Mouse (Mus musculus) layer of hippocampus, adult 2 months (tissue): Measurements from ENCODE around the gene Ccdc93. TPM values are rescaled to one million over a fixed set of nuclear protein-coding genes. Genes with fewer than 3 reads are reported as not detected.

Source experiments
- DNase-seq, 2 experiments: peaks; one replicate each; pipeline ENCODE4 v3.0.0; 2022; ENCODE audit warnings: low spot score in 2 of 2
- H3K27ac ChIP-seq: fragments of 200-600 bp; 2 replicates; pipeline ENCODE4 v1.8.1; 2022
- H3K4me3 ChIP-seq: fragments of 200-600 bp; 2 replicates; pipeline ENCODE4 v1.8.1; 2022; ENCODE audit warnings: mild to moderate bottlenecking
- CTCF ChIP-seq: fragments of 200-600 bp; conservative IDR thresholded peaks from 2 replicates; pipeline ENCODE4 v1.8.1; 2022; ENCODE audit warnings: antibody characterized with exemption, mild to moderate bottlenecking, moderate library complexity
- total RNA-seq, 2 experiments: library from RNA; stranded (reverse); gene quantifications; 2 replicates each; pipeline ENCODE4 v1.2.3; 2021

The Ccdc93 gene
- total RNA-seq, 2 experiments from 2014 or later = 30.1 to 32.4 TPM

DNA sequence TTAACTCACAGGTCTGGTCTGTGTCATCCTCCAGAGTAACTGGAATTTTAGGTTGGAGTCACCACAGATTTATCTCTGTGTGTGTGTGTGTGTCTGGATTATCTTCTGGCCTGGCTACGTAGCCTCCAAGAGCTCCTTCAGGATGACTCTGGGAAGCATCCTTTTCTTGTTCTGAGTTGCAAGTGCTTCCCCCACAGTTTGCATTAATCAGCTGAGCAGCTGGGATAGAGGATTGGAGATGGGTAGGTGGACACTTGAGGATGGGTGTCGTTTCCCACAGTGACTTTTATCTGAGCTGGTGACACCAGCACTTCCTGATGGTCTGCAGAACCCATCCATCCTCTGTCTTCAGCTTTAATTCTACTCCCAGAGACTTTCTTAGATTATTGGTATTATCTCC, 116.0 kb downstream of the Ccdc93 start:
- H3K4me3 ChIP-seq = no peak overlapping the region
- TF ChIP-seq CTCF = no peak

GRCm38 (mm10) chr1:121548667-121549066, 117.8 kb downstream of the Ccdc93 start:
- no peak for TF ChIP-seq CTCF
- H3K27ac ChIP-seq = no peak overlapping the region
- no peak overlapping the region for H3K4me3 ChIP-seq
- DNase-seq = no peak

More for the DNA sequence above, 116.0 kb downstream of the Ccdc93 start:
- no peak overlapping the region for H3K27ac ChIP-seq
- DNase-seq = peak in 1 of 2 experiments; percentile 22

DNA sequence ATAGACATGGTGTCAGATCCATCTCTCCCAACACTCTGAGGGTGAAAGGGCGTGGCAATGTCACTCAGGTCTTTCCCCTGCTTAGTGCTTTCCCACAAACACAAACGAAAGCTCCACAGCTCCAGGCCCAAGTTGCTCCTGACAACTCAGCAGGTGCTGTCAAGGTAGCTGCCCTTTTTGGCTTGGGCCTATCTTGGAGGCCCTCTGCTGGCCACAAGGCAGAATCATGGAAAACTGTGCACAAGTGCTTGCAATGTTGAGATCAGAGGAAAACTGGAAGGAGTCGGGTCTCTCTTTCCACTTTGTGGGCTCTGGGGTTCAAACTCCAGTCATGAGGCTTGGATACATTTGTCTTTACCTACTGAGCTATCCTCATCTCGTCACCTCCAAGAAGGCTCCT, 118.6 kb downstream of the Ccdc93 start:
- no peak for DNase-seq
- peak; percentile 76 for TF ChIP-seq CTCF
- Histone ChIP-seq H3K4me3 (no peak overlapping the region), H3K27ac (no peak overlapping the region)

GRCm38 (mm10) chr1:121550801-121551456, 120.1 kb downstream of the Ccdc93 start:
- TF ChIP-seq CTCF = no peak
- Histone ChIP-seq H3K4me3 (no peak overlapping the region), H3K27ac (peak overlapping the region; percentile 47)
- DNase-seq = peak in 1 of 2 experiments; percentile 13

DNA sequence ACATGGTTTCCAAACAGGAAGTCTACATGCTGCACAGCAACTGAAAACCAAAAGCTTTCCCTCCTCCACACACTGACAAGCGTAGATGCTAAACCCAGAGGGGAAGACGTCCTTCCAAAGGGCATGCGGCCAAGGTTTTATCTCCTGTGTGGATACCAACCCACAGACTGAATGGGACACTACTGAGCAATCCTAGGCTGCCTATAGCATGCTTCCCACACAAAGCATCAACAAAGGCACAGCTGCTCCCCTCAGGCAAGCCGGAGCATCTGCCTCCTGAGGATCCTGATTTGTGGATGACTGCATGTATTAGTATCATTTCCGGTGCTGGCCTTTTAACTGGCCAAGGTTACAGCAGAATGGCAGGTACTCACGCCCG, 120.6 kb downstream of the Ccdc93 start:
- peak; percentile 31 to 54 for DNase-seq
- TF ChIP-seq CTCF = no peak
- no peak overlapping the region for H3K4me3 ChIP-seq
- peak overlapping the region; percentile 47 for H3K27ac ChIP-seq

Other genes starting within 250 kb of the Ccdc93 start
- gene Insig2, start 98.5 kb upstream of the Ccdc93 start, total RNA-seq = 10 to 100 TPM; 66.4 to 73.8 TPM
- gene Htr5b, start 97.4 kb downstream of the Ccdc93 start, total RNA-seq = 1 to 10 TPM; 8.0 to 9.5 TPM
- gene Ddx18, start 136.9 kb downstream of the Ccdc93 start, total RNA-seq = 10 to 100 TPM; 27.9 to 28.9 TPM